Mouse (Mus musculus): ENCODE results near the gene Twf2. TPM values are rescaled to one million over a fixed set of nuclear protein-coding genes. Genes with fewer than 3 reads are reported as not detected.
A peak's percentile ranks its signal among the peaks of the same experiment; 100 is the strongest.
"Not testable (repeated sequence)": the region's sequence is repeated elsewhere in the genome, so short reads cannot be mapped to it uniquely, and the experiment has no call there.

The Twf2 gene
- polyA plus RNA-seq, 1 experiment from 2014 or later = 49.6 TPM

DNA sequence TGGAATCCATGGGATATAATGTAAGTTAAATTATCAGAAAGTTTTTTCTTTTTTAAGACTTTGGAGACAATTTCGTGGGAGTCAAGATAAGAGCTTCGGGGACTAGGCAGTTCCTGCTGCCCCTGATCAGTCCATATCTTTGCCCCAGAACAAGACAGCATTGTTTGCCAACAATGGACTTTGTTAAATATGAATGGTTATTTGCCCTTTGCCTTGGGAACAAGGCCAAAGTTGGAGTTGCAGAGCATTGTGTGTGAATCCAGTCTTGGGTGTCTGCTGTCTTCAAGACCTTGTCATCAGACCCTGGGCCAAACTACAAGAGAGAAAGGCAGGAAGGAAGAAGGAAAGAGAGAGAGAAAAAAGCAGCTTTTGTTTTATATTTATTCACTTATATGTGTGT, 36.2 kb upstream of the Twf2 start:
- ATAC-seq (ENCODE audit: low FRiP score) (no peak), DNase-seq (ENCODE audit: low spot score) (no peak)
- Histone ChIP-seq H3K9ac (no peak overlapping the region), H3K4me2 (replicated peaks) (no peak overlapping the region), H3K4me3 (replicated peaks; ENCODE audit: low read length) (no peak overlapping the region), H3K27me3 (ENCODE audit: control insufficient read depth, insufficient read depth, low read length) (no peaks in the 10 kb centered on the region), H3K27ac (no peak overlapping the region), H3K36me3 (replicated peaks; ENCODE audit: control insufficient read depth, insufficient read depth) (no peaks in the 10 kb centered on the region), H3K9me3 (ENCODE audit: control insufficient read depth, low read length) (no peaks in the 10 kb centered on the region), H3K4me1 (replicated peaks; ENCODE audit: control insufficient read depth, insufficient read depth, low read length) (peaks cover 5% of the 10 kb centered on the region; the same call in 1 of the 2 replicates)
- 80% methylated on average over 2 of the region's 2 CpGs for WGBS

DNA sequence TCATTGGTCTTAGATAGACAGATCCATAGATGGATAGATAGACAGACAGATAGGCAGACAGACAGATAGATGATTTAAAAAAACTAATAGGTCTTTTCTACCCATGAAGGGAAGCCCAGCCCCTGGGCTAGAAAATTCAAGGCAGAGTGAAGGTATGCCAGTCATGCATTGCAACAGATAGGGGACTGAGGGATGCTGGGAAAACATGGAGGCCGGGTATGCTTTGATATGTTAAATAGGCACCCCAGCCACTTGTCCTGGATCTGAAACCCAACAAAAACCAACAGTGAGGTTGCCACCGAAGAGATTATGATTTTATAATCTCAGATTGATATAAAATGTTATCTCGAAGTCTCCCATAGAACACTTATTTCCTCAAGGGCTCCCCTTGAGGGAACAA, 35.7 kb upstream of the Twf2 start:
- Histone ChIP-seq H3K9me3 (ENCODE audit: control insufficient read depth, low read length) (no peaks in the 10 kb centered on the region), H3K4me1 (replicated peaks; ENCODE audit: control insufficient read depth, insufficient read depth, low read length) (peaks cover 7% of the 10 kb centered on the region), H3K9ac (no peak overlapping the region), H3K27ac (no peak overlapping the region), H3K4me3 (replicated peaks; ENCODE audit: low read length) (no peak overlapping the region), H3K36me3 (replicated peaks; ENCODE audit: control insufficient read depth, insufficient read depth) (no peaks in the 10 kb centered on the region), H3K4me2 (replicated peaks) (no peak overlapping the region), H3K27me3 (ENCODE audit: control insufficient read depth, insufficient read depth, low read length) (no peaks in the 10 kb centered on the region)
- DNase-seq (ENCODE audit: low spot score) (no peak), ATAC-seq (ENCODE audit: low FRiP score) (no peak)
- WGBS = 79% methylated on average over 3 of the region's 3 CpGs

DNA sequence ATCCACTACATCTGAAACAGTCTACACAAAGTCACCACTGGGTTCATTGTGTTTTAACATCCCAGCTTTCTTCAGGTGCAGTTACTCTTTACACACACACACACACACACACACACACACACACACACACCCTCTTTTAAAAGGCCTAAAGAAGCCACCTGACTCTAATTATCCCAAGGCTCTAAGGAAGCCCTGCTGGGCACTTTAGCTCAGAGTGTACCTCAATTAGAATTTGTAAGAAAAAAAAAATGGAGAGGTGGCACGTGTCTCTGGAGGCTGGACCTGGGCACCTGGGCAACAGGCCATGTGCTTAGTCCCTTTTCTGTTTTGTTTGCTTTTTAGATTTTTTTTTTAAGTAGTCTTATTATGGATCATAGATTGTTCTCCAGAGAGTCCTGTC, 35.2 kb upstream of the Twf2 start:
- 32% methylated on average over 1 of the region's 1 CpGs for WGBS
- Histone ChIP-seq H3K4me2 (replicated peaks) (no peak overlapping the region), H3K27ac (no peak overlapping the region), H3K36me3 (replicated peaks; ENCODE audit: control insufficient read depth, insufficient read depth) (no peaks in the 10 kb centered on the region), H3K27me3 (ENCODE audit: control insufficient read depth, insufficient read depth, low read length) (no peaks in the 10 kb centered on the region), H3K4me3 (replicated peaks; ENCODE audit: low read length) (no peak overlapping the region), H3K9ac (no peak overlapping the region), H3K4me1 (replicated peaks; ENCODE audit: control insufficient read depth, insufficient read depth, low read length) (peaks cover 12% of the 10 kb centered on the region), H3K9me3 (ENCODE audit: control insufficient read depth, low read length) (no peaks in the 10 kb centered on the region)
- ATAC-seq (ENCODE audit: low FRiP score) = no peak
- DNase-seq (ENCODE audit: low spot score) = no peak

DNA sequence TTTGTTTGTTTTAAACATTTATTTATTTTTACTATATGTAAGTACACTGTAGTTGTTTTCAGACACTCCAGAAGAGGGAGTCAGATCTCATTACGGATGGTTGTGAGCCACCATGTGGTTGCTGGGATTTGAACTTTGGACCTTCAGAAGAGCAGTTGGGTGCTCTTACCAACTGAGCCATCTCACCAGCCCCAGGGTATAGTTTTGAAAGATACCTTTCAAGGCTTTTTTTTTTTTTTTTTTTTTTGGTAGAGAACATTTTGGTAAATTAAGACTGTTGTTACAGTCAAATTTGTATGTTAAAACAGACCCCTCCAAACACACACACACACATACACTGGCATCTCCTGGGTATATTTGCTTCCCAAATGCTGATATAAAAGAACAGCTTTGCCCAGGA, 33.9 kb upstream of the Twf2 start:
- not testable (repeated sequence) for DNase-seq (ENCODE audit: low spot score); H3K36me3 ChIP-seq (replicated peaks; ENCODE audit: control insufficient read depth, insufficient read depth); H3K4me3 ChIP-seq (replicated peaks; ENCODE audit: low read length); H3K27me3 ChIP-seq (ENCODE audit: control insufficient read depth, insufficient read depth, low read length); H3K9ac ChIP-seq; H3K27ac ChIP-seq; ATAC-seq (ENCODE audit: low FRiP score); H3K9me3 ChIP-seq (ENCODE audit: control insufficient read depth, low read length); H3K4me2 ChIP-seq (replicated peaks)
- WGBS = 94% methylated on average over 1 of the region's 1 CpGs
- peaks cover 25% of the 10 kb centered on the region for H3K4me1 ChIP-seq (replicated peaks; ENCODE audit: control insufficient read depth, insufficient read depth, low read length)

DNA sequence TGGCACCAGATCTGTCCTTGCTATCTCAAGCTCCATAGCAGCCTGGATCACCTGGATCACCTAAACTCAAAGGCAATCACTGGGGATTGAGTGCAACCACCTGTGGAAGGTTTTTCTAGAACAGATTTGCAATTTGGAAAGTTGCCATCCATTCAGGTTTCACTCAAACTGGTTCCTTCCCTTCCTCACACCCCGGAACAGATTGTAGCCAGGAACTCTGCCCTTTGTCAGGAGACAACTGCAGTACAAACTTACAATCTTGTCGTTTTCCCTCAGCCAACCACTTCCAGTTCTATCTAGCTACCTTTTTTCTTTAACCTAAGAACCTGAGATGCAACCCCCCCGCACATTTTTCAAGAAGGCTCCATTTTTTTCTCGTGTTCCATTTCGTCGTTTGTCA, 33.0 kb upstream of the Twf2 start:
- Histone ChIP-seq H3K36me3 (replicated peaks; ENCODE audit: control insufficient read depth, insufficient read depth) (no peaks in the 10 kb centered on the region), H3K27me3 (ENCODE audit: control insufficient read depth, insufficient read depth, low read length) (no peaks in the 10 kb centered on the region), H3K4me3 (replicated peaks; ENCODE audit: low read length) (peak overlapping the region; percentile 82), H3K27ac (peak overlapping the region; percentile 98; the same call in 1 of the 2 replicates), H3K9me3 (ENCODE audit: control insufficient read depth, low read length) (no peaks in the 10 kb centered on the region), H3K4me1 (replicated peaks; ENCODE audit: control insufficient read depth, insufficient read depth, low read length) (peaks cover 33% of the 10 kb centered on the region), H3K9ac (peak overlapping the region; percentile 92), H3K4me2 (replicated peaks) (peak overlapping the region; percentile 95)
- WGBS = 42% methylated on average over 6 of the region's 6 CpGs
- DNase-seq (ENCODE audit: low spot score) (no peak), ATAC-seq (ENCODE audit: low FRiP score) (no peak)

DNA sequence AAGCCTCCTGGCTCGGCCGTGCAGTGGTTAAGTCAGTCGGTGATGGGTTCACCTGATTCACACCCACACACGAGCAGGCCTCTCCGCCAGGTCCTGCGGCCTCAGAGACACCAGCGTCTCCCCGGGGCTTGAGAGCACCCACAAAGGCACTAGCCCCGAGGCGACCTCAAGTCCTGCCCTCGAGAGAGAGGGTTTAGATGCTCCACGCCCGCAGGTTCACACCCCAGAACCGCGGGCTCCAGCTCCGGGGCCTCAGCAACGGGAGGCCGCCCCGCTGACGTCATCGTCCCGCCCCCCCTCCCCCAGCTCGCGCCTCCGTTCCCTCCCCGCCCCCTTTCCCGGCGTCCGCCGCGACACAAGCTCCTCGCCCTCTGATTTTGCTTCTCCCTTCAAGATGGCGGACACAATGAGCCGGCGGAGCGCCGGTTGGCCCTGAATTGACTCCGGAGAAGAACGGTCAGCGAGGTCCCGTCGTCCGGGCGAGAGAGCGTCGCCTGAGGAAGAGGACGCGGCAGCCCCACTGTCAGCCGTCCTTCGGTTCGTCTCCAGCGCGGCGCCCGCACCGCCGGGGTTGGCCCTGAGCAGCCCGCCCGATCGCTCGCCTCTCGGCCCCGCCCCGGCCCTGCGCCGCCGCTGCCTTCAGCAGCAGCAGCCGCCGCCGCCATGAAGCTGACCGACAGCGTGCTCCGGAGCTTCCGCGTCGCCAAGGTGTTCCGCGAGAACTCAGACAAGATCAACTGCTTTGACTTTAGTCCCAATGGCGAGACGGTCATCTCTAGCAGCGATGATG, 32.2 kb upstream of the Twf2 start, which contains the start of gene Wdr82:
TSS of gene Wdr82 (plus strand) at position 373 of the 790 bp plus-strand sequence.
- Histone ChIP-seq H3K4me1 (replicated peaks; ENCODE audit: control insufficient read depth, insufficient read depth, low read length) (peaks cover 39% of the 10 kb centered on the region), H3K9ac (peak within 1 kb of the TSS; percentile 92), H3K4me2 (replicated peaks) (peak within 1 kb of the TSS; percentile 95), H3K9me3 (ENCODE audit: control insufficient read depth, low read length) (no peaks in the 10 kb centered on the region), H3K27ac (peak within 1 kb of the TSS; percentile 98), H3K4me3 (replicated peaks; ENCODE audit: low read length) (peak within 1 kb of the TSS; percentile 82), H3K27me3 (ENCODE audit: control insufficient read depth, insufficient read depth, low read length) (no peaks in the 10 kb centered on the region), H3K36me3 (replicated peaks; ENCODE audit: control insufficient read depth, insufficient read depth) (no peaks in the 10 kb centered on the region)
- DNase-seq (ENCODE audit: low spot score) (peak; percentile 89), ATAC-seq (ENCODE audit: low FRiP score) (peak; percentile 92)
- under 1% methylated on average over 58 of the region's 81 CpGs for WGBS

DNA sequence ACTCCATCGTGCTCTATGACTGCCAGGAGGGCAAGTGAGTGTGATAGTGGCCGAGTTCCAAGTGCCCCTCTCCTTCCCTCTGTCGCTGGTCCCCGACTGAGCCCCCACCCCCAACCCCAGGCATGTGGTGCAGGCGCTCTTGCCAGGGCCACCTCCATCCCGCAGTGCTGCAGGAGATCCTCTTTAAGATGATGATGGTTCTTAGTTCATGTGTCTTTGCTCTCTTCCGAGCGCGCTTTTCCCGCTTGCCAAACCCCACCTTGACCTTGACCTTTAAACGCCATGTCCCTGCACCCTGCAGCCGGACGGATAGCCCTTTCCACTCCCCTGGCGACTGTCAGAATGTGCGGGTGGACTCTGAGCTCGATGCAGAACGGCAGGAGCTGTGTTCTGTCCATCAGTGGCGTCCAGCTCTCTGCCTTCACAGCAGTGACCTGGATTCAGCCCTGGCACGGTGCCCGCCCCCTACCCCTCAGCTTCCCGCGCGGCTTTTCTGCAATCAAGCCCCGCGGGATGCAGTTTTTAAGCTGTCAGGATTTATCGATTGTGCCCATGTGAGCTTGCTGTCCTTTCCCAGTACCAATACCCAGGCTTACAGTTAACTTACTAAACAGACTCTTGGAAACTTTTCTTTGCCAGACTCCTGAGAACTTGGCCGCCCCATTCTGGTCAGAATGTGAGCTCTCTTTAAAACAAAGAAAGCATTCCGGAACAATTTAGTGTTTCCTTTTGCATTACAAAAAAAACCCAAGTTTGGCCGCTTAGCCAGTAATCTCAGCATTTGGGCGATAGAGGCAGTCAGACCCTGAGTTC, 31.4 kb upstream of the Twf2 start:
- Histone ChIP-seq H3K9ac (peak overlapping the region; percentile 92), H3K27me3 (ENCODE audit: control insufficient read depth, insufficient read depth, low read length) (no peaks in the 10 kb centered on the region), H3K4me1 (replicated peaks; ENCODE audit: control insufficient read depth, insufficient read depth, low read length) (peaks cover 39% of the 10 kb centered on the region), H3K4me2 (replicated peaks) (peak overlapping the region; percentile 95), H3K36me3 (replicated peaks; ENCODE audit: control insufficient read depth, insufficient read depth) (peaks cover 6% of the 10 kb centered on the region), H3K9me3 (ENCODE audit: control insufficient read depth, low read length) (no peaks in the 10 kb centered on the region), H3K27ac (peak overlapping the region; percentile 98), H3K4me3 (replicated peaks; ENCODE audit: low read length) (peak overlapping the region; percentile 82)
- ATAC-seq (ENCODE audit: low FRiP score) (peak; percentile 71), DNase-seq (ENCODE audit: low spot score) (no peak)
- WGBS = under 1% methylated on average over 30 of the region's 30 CpGs

DNA sequence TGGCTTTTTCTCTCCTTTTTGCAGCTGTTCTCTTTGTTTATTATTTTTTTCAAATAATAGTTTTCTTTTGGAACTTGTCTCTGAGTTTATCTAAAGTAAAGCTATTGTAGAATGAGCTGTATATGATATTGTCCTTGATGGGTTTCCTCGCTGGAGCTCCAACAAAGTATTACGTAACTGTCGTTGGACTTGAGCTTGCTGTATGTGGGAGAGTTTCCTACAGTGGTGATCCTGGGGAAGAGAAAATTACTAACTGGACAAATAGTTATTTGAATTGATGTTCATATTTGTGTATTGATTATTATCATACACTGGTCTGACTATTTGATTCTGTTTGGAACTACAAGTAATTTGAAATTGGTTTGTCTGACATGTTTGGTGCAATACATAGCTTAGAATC, 30.4 kb upstream of the Twf2 start:
- peak overlapping the region; percentile 92 for H3K9ac ChIP-seq
- 34% methylated on average over 3 of the region's 3 CpGs for WGBS
- peak overlapping the region; percentile 82 for H3K4me3 ChIP-seq (replicated peaks; ENCODE audit: low read length)

DNA sequence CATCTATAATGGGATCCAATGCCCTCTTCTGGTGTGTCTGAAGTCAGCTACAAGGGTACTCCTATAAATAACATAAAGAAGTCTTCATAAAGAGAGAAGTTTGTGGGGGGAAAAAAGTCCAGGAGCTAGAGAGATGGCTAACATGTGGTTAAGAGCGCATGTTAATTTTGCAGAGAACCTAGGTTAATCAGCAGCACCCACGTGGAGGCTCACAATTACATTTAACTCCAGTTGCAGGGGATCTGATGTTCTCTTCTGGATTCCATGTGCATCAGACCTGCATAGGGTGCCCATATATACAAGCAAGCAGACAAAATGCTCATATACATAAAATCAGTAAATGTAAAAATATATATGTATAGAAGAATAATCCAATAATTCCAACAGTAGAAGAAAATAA, 29.5 kb upstream of the Twf2 start:
- DNase-seq (ENCODE audit: low spot score) = no peak
- H3K4me3 ChIP-seq (replicated peaks; ENCODE audit: low read length) = peak overlapping the region; percentile 82
- 64% methylated on average over 2 of the region's 2 CpGs for WGBS
- H3K9ac ChIP-seq = peak overlapping the region; percentile 31; the same call in 1 of the 2 replicates
- H3K36me3 ChIP-seq (replicated peaks; ENCODE audit: control insufficient read depth, insufficient read depth) = peaks cover 24% of the 10 kb centered on the region
- H3K4me2 ChIP-seq (replicated peaks) = peak overlapping the region; percentile 95
- H3K9me3 ChIP-seq (ENCODE audit: control insufficient read depth, low read length) = no peaks in the 10 kb centered on the region
- no peaks in the 10 kb centered on the region for H3K27me3 ChIP-seq (ENCODE audit: control insufficient read depth, insufficient read depth, low read length)
- no peak for ATAC-seq (ENCODE audit: low FRiP score)
- no peak overlapping the region for H3K27ac ChIP-seq
- peaks cover 39% of the 10 kb centered on the region for H3K4me1 ChIP-seq (replicated peaks; ENCODE audit: control insufficient read depth, insufficient read depth, low read length)

More for the DNA sequence above, 30.4 kb upstream of the Twf2 start:
- peaks cover 16% of the 10 kb centered on the region for H3K36me3 ChIP-seq (replicated peaks; ENCODE audit: control insufficient read depth, insufficient read depth)
- peaks cover 39% of the 10 kb centered on the region for H3K4me1 ChIP-seq (replicated peaks; ENCODE audit: control insufficient read depth, insufficient read depth, low read length)
- DNase-seq (ENCODE audit: low spot score) (no peak), ATAC-seq (ENCODE audit: low FRiP score) (no peak)
- no peaks in the 10 kb centered on the region for H3K9me3 ChIP-seq (ENCODE audit: control insufficient read depth, low read length)
- peak overlapping the region; percentile 95 for H3K4me2 ChIP-seq (replicated peaks)
- H3K27ac ChIP-seq = no peak overlapping the region
- no peaks in the 10 kb centered on the region for H3K27me3 ChIP-seq (ENCODE audit: control insufficient read depth, insufficient read depth, low read length)
